Mouse (Mus musculus) heart, embryonic 13.5 days (tissue): ENCODE results near the gene Lama2. TPM values are rescaled to one million over a fixed set of nuclear protein-coding genes. Genes with fewer than 3 reads are reported as not detected.

Experiments used
- ATAC-seq: fragments of 200-750 bp; cut with Nextera tagmentation; 2 replicates; pipeline ENCODE4 v1.8.0; 2017; ENCODE audit warnings: moderate TSS enrichment; ENCODE audit not compliant: insufficient number of reproducible peaks, low FRiP score, low TSS enrichment; ENCODE audit errors: extremely low read depth
- H3K27ac ChIP-seq: fragments of 300-500 bp; sonication (generic); replicated peaks from 2 replicates; pipeline ENCODE4 v1.5.1; 2015; ENCODE audit warnings: moderate library complexity, mild to moderate bottlenecking, inconsistent platforms
- H3K27me3 ChIP-seq: fragments of 300-500 bp; sonication (generic); replicated peaks from 2 replicates; pipeline ENCODE4 v1.6.1; 2015; ENCODE audit warnings: mild to moderate bottlenecking, inconsistent platforms
- H3K36me3 ChIP-seq: fragments of 300-500 bp; sonication (generic); 2 replicates; pipeline ENCODE4 v1.6.1; 2015; ENCODE audit warnings: mild to moderate bottlenecking, inconsistent platforms
- H3K4me1 ChIP-seq: fragments of 300-500 bp; sonication (generic); 2 replicates; pipeline ENCODE4 v1.6.1; 2015; ENCODE audit warnings: inconsistent platforms
- H3K4me2 ChIP-seq: fragments of 300-500 bp; sonication (generic); 2 replicates; pipeline ENCODE4 v1.6.1; 2015; ENCODE audit warnings: inconsistent platforms, mild to moderate bottlenecking, moderate library complexity
- H3K4me3 ChIP-seq: fragments of 300-500 bp; sonication (generic); 2 replicates; pipeline ENCODE4 v1.5.1; 2015; ENCODE audit warnings: moderate library complexity, mild to moderate bottlenecking, inconsistent platforms
- H3K9ac ChIP-seq: fragments of 300-500 bp; sonication (generic); 2 replicates; pipeline ENCODE4 v1.6.1; 2015; ENCODE audit warnings: inconsistent platforms, mild to moderate bottlenecking, moderate library complexity
- H3K9me3 ChIP-seq: fragments of 300-500 bp; sonication (generic); 2 replicates; pipeline ENCODE4 v1.6.1; 2016; ENCODE audit warnings: inconsistent platforms
- WGBS: fragments of 180-500 bp; shearing (Covaris S2); methylation state at CpG from one replicate; pipeline ENCODE4 v1.1.7; 2015; ENCODE audit warnings: mixed read lengths; 5-methylcytosine and 5-hydroxymethylcytosine counted together
- polyA plus RNA-seq: library from polyadenylated mRNA; unstranded; fragments of >200 nt; fragmentation: Nextera tagmentation; extraction: Ambion mirVana; gene quantifications from 2 replicates; pipeline ENCODE4 v1.2.1, GENCODE M21; 2015

The Lama2 gene
- polyA plus RNA-seq, result 13.8 and 14.5 TPM in 2 replicates

DNA sequence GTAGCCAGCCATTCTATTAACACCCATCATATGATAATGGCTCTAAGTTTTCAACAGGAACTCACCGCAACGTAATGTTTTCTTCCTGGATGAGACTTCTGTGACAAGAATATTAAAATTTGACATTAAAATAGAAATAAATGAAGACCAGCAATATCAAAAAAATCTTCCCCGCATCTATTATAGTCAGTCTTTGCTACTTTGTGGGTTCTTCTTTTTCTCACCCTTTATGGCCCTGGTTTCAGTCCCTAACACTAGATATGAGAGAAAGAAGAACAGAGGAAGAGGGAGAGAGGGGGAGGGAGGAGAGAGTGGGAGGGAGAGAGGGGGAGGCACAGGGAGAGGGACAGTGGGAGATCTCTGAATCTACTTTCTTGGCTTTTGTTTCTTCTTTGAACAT, at the start of gene Lama2:
Lama2 (minus strand) TSS at position 101 of the 400 bp plus-strand sequence.
- H3K36me3 ChIP-seq, result no peaks in the 10 kb centered on the region
- H3K27me3 ChIP-seq, result no peaks in the 10 kb centered on the region

DNA sequence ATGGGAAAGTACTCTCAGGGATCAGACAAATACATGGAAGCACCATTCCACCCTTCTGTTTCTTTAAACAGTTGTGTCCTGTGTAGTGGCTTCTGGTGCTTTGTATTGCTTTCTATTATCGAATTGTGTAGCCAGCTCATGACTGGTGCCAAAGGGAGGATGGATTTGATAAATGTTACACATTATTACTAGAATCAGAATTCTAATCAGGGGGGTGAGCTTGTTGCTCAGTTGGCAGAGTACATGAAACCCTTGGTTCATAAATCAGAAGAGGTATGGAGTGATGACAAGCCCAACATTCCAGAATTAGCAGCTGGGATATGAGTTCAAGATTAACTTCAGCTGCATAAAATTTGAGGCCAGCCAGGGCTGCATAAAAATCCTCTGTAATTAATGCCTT, 44.8 kb upstream of the Lama2 start:
- ATAC-seq, result no peak
- Histone ChIP-seq H3K9me3 (no peaks in the 10 kb centered on the region), H3K4me3 (no peak overlapping the region), H3K4me2 (no peak overlapping the region), H3K4me1 (no peaks in the 10 kb centered on the region), H3K27me3 (no peaks in the 10 kb centered on the region), H3K9ac (no peak overlapping the region), H3K27ac (no peak overlapping the region), H3K36me3 (no peaks in the 10 kb centered on the region)
- WGBS, result 69% methylated on average over 1 of the region's 1 CpGs

More for the DNA sequence above, at the start of gene Lama2:
- Histone ChIP-seq H3K4me1 (peaks cover 28% of the 10 kb centered on the region), H3K4me2 (no peak within 1 kb of the TSS), H3K27ac (no peak within 1 kb of the TSS), H3K9me3 (no peaks in the 10 kb centered on the region), H3K4me3 (no peak within 1 kb of the TSS), H3K9ac (no peak within 1 kb of the TSS)
- no peak for ATAC-seq
- 91% methylated on average over 3 of the region's 3 CpGs for WGBS

DNA sequence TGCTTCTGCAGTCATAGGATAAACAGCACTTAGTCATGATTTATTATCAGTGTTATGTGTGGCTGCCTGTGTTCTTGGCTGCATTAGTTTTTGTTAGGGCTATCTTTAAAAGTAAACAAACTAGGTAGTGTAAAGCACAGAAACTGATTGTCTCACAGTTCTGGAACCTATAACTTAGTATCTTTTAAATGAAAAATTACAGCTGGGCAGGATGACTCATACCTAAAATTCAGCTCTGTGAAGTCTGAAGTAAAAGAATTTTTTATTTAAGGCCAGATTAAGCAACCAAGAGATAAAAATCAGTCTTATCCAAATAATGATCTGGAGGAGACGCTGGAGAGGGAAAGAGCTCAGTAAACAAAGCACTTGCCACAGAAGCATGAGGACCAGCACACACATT, 43.8 kb upstream of the Lama2 start:
- Histone ChIP-seq H3K9me3 (no peaks in the 10 kb centered on the region), H3K4me3 (no peak overlapping the region), H3K9ac (no peak overlapping the region), H3K4me1 (no peaks in the 10 kb centered on the region), H3K4me2 (no peak overlapping the region), H3K27me3 (no peaks in the 10 kb centered on the region), H3K27ac (no peak overlapping the region), H3K36me3 (no peaks in the 10 kb centered on the region)
- ATAC-seq, result no peak
- 44% methylated on average over 1 of the region's 1 CpGs for WGBS

DNA sequence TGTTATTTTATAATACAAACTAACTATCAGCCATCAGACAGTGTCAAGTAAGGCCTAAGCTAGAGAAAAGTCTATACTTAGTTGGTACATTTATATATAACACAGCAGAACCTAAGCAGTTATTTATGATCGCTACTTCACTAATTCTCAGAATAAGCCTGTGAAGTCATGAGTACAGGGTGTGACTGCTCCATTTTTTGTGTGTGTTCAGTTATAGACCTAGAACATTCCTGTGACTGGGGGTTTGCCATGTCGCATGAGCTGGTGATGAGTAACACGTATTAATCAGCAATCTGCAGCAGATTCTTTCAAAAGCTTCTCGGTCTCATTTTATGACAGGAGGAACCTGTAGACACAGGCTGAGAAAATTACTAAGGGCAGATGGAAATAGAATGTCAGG, 34.6 kb upstream of the Lama2 start:
- Histone ChIP-seq H3K36me3 (no peaks in the 10 kb centered on the region), H3K9ac (no peak overlapping the region), H3K27ac (no peak overlapping the region), H3K4me1 (peaks cover 6% of the 10 kb centered on the region; the same call in 1 of the 2 replicates), H3K4me3 (no peak overlapping the region), H3K9me3 (no peaks in the 10 kb centered on the region), H3K4me2 (no peak overlapping the region), H3K27me3 (no peaks in the 10 kb centered on the region)
- 73% methylated on average over 4 of the region's 4 CpGs for WGBS
- ATAC-seq, result no peak

DNA sequence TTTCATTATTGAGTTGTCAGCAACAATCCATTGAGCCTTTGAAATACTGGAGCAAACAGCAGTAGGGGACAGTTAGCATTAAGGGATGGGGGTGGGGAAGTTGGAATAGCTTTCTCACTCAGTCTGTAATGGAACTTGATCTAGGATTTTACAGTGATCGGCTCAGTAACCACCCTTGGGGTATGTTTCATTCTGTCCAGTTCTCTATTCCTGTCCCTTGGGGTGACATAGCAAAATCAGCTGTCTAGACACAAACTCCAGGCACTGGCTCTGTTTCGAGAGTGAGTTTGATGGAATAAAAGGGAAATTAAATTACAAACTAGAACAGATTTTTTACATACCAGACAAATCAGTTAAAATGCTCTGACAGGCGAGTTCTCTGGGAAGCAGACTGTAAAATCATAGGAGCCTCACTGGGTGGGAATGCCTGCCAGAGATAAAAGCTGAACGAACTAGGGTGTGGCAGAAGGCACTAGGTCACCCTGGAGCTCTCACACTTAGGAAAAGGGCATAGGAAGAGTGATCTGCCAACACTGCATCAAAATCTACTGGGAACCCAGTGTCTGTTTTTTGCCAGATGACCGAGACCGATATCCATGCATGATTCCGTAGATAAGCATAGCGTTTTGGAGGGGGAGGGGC, 33.3 kb upstream of the Lama2 start:
- no peaks in the 10 kb centered on the region for H3K27me3 ChIP-seq
- no peaks in the 10 kb centered on the region for H3K36me3 ChIP-seq
- no peak overlapping the region for H3K9ac ChIP-seq
- 38% methylated on average over 8 of the region's 8 CpGs for whole genome bisulfite sequencing
- no peaks in the 10 kb centered on the region for H3K9me3 ChIP-seq
- peaks cover 6% of the 10 kb centered on the region; the same call in 1 of the 2 replicates for H3K4me1 ChIP-seq
- H3K4me2 ChIP-seq, result peak overlapping the region; percentile 37
- H3K4me3 ChIP-seq, result 0 out of 2 replicates have a peak overlapping the region, but pooled peaks have one; percentile 0
- peak overlapping the region; percentile 25; the same call in 1 of the 2 replicates for H3K27ac ChIP-seq
- ATAC-seq, result no peak

DNA sequence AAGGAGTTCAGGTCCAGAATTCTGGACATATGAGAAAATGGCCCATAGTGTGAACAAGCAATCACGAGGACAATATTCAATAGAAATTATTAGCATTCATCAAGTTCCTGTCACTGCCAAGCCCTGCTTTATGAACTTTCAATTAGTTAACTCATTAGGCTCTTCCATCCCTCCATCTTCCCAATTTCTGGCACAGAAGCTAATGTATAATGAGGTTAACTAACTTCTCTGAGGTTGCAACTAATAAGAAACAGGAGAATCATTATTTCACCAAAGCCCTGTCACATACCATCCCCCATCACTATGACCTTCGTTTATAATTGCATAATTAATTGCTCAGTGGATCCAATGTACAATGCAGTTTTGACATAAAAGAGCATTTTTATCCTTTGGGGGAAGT, 16.2 kb upstream of the Lama2 start:
- no peaks in the 10 kb centered on the region for H3K4me1 ChIP-seq
- 61% methylated on average over 2 of the region's 2 CpGs for WGBS
- H3K4me2 ChIP-seq, result no peak overlapping the region
- H3K36me3 ChIP-seq, result no peaks in the 10 kb centered on the region
- no peak overlapping the region for H3K9ac ChIP-seq
- no peak for ATAC-seq
- H3K27ac ChIP-seq, result no peak overlapping the region
- no peaks in the 10 kb centered on the region for H3K27me3 ChIP-seq
- no peak overlapping the region for H3K4me3 ChIP-seq
- no peaks in the 10 kb centered on the region for H3K9me3 ChIP-seq

DNA sequence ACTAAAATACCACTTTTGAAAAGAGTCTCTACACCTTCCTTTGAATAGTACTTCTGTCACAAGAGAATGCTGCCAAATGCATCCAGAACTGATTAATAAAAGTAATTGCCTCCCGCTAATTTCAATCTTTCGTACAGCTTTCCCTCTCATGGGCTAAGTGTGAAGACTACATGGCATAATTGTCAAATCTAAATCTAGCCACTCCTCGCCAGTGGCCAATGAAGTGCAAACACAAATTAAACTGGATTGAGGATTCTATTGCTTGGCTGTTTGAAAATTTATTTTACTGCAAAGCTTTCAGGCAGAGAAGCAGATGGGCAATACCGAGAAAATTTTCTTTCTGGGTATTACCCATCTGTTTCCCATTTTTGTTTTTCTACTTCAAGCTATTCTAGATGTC, 11.4 kb upstream of the Lama2 start:
- Histone ChIP-seq H3K36me3 (no peaks in the 10 kb centered on the region), H3K4me3 (no peak overlapping the region), H3K9ac (no peak overlapping the region), H3K27me3 (no peaks in the 10 kb centered on the region), H3K27ac (no peak overlapping the region), H3K9me3 (no peaks in the 10 kb centered on the region), H3K4me1 (peaks cover 6% of the 10 kb centered on the region; the same call in 1 of the 2 replicates), H3K4me2 (no peak overlapping the region)
- ATAC-seq, result no peak
- 85% methylated on average over 4 of the region's 4 CpGs for WGBS

DNA sequence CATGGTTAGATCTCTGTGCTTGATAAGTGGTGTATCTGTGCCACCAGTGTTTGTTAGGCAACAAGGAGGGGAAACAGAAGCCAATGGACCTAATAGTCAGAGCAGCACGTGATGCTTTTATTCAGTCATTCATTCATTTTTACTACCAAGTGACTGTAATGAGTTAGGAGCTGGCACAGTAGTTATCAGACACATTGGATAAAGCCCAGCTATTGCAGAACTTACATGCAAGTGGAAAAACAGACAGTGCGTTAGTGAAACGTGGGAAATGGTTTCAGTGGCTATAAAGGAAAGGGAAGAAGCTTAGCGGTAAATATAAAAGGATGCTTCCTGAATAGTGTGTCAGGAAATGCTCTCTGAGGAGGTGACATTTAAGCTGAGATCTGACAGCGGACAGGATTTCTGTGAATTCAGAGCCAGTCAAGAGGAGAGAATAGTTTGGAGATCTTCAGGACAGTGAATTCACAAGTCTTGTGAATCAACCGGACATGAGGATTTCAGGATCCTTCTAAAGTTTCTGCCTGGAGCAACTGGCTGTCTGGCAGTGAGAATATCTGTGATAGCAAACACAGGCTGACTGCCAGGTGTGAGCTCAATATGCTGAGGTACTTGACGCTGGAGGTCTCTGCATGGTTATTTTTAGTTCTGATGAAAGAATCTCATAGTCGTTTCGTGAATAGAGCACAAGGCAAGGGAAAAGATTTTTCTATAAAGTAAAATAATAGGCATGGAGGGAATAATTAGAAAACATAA, 2.3 kb upstream of the Lama2 start:
- H3K4me2 ChIP-seq, result peak overlapping the region; percentile 51
- no peak; the same call in 1 of the 2 replicates for ATAC-seq
- H3K9ac ChIP-seq, result peak overlapping the region; percentile 45
- WGBS, result 35% methylated on average over 9 of the region's 9 CpGs
- H3K27ac ChIP-seq, result peak overlapping the region; percentile 90
- peaks cover 16% of the 10 kb centered on the region for H3K4me1 ChIP-seq
- H3K36me3 ChIP-seq, result no peaks in the 10 kb centered on the region
- H3K27me3 ChIP-seq, result no peaks in the 10 kb centered on the region
- H3K4me3 ChIP-seq, result peak overlapping the region; percentile 9; the same call in 1 of the 2 replicates
- H3K9me3 ChIP-seq, result no peaks in the 10 kb centered on the region

DNA sequence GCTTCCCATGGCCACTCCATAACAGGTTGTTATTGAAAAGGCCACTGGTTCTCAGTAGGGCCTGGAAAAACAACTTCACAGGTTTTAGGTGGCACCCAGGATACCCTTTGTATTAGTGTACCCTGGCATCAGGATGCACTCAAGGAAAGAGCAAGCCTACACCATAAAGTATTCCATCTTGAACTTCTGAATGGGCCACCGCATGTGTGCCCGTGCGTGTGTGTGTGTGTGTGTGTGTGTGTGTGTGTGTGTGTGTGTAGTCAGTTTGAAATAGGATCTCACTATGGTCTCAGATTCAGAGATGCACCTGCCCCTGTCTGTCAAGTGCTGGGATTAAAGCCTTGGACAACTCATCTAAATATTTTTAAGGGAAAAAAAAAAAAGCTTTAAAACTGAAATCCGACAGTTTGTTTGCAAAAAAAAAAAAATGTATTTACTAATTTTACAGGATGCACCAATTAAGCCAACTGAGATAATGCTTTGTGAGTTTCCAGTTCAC, 2.0 kb downstream of the Lama2 start:
- no peak overlapping the region for H3K27ac ChIP-seq

DNA sequence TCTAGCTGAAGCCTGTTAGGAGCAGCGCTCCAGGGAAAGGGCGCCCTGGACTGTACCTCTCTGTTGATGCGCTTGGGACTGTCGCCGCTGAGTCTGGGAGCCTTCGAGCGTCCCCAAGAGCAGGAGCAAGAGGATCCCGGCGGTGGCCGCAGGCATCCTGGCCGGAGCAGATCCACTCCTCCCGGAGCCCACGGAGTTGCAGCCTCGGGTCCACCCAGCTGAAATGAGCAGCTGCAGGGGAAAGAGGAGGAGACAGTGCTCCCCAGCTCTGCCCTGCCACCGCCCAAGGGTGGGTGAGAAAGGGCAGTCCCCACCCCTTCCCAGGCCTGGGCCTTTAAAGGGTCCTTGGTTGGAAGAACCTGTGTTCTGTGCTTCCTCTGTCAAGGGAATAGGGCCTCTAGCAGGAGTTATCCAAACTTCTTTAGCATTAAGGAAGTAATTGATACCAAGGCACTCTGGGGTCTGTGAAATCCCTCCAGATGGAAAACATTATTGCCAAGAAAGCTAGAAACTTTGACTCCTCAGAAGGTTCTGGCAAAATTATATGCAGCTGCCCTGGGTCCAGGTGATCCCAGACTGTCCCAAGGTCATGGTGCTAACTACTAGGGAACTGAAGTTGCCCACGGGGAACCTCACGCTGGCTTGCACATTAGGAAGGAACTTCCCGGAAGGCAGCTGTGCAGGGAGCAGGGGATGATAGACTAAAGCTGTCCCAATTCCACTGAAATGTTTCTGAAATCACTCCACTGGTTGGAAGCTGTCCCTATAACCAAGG, 2.7 kb downstream of the Lama2 start:
- H3K9ac ChIP-seq, result peak overlapping the region; percentile 79
- peak overlapping the region; percentile 72 for H3K4me2 ChIP-seq
- peak overlapping the region; percentile 59 for H3K4me3 ChIP-seq
- no peak for ATAC-seq
- no peaks in the 10 kb centered on the region for H3K27me3 ChIP-seq
- peak overlapping the region; percentile 84 for H3K27ac ChIP-seq
- H3K4me1 ChIP-seq, result peaks cover 25% of the 10 kb centered on the region
- H3K9me3 ChIP-seq, result no peaks in the 10 kb centered on the region
- no peaks in the 10 kb centered on the region for H3K36me3 ChIP-seq
- WGBS, result 15% methylated on average over 18 of the region's 18 CpGs

More for the DNA sequence above, 2.0 kb downstream of the Lama2 start:
- no peak for ATAC-seq
- no peak overlapping the region for H3K4me2 ChIP-seq
- H3K4me3 ChIP-seq, result no peak overlapping the region
- H3K4me1 ChIP-seq, result peaks cover 28% of the 10 kb centered on the region
- H3K9ac ChIP-seq, result no peak overlapping the region
- no peaks in the 10 kb centered on the region for H3K36me3 ChIP-seq
- WGBS, result 83% methylated on average over 4 of the region's 4 CpGs
- H3K9me3 ChIP-seq, result no peaks in the 10 kb centered on the region
- H3K27me3 ChIP-seq, result no peaks in the 10 kb centered on the region

DNA sequence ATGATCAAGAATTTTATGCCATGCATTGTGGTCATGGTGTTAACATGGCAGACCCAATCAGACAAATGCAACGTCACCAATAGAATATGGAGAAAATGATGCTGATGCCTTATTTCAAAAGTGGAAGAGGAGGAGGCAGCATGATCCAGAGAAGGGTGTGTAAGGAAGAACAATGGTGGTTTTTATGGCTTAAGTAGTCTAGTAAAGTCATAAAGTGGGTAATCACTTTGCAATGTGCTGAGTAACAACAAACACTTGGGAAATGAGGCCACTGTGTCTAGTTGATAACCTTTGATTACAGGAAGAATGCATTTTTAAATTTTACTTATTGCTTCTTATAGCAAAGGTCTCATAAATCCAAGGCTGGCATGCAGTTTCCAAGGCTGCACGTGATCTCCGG, 23.9 kb downstream of the Lama2 start:
- ATAC-seq, result no peak
- Histone ChIP-seq H3K27me3 (no peaks in the 10 kb centered on the region), H3K4me3 (no peak overlapping the region), H3K4me1 (peaks cover 6% of the 10 kb centered on the region; the same call in 1 of the 2 replicates), H3K9ac (no peak overlapping the region), H3K27ac (no peak overlapping the region), H3K4me2 (no peak overlapping the region), H3K9me3 (no peaks in the 10 kb centered on the region), H3K36me3 (no peaks in the 10 kb centered on the region)
- 86% methylated on average over 3 of the region's 3 CpGs for WGBS
